Mouse (Mus musculus) erythroblast, adult 5-6 weeks (primary cell): ENCODE results near the gene Olfr765. TPM values are rescaled to one million over a fixed set of nuclear protein-coding genes. Genes with fewer than 3 reads are reported as not detected.
"Not testable (repeated sequence)": the region's sequence is repeated elsewhere in the genome, so short reads cannot be mapped to it uniquely, and the experiment has no call there.

Experiments
- ATAC-seq: replicated peaks from 2 replicates; pipeline ENCODE4 v1.8.0; 2016; ENCODE audit warnings: moderate number of reproducible peaks, mild to moderate bottlenecking, moderate TSS enrichment, inconsistent platforms; ENCODE audit not compliant: poor library complexity, low FRiP score, severe bottlenecking
- total RNA-seq, 2 experiments: library from RNA; stranded (forward) in 1 of 2; stranded (reverse) in 1 of 2; fragments of 150-400 nt in 1 of 2; fragments of 200-764, 138-1000 nt in 1 of 2; gene quantifications; 2 replicates each; pipeline versions ENCODE4 v1.2.3 to v1.2.4; 2015 to 2017; ENCODE audit warnings: low replicate concordance in 2 of 2

Gene Olfr765
- total RNA-seq (2015; ENCODE audit: low replicate concordance) (not detected in 2 replicates), total RNA-seq (2017; ENCODE audit: low replicate concordance) (not detected in 2 replicates)

DNA sequence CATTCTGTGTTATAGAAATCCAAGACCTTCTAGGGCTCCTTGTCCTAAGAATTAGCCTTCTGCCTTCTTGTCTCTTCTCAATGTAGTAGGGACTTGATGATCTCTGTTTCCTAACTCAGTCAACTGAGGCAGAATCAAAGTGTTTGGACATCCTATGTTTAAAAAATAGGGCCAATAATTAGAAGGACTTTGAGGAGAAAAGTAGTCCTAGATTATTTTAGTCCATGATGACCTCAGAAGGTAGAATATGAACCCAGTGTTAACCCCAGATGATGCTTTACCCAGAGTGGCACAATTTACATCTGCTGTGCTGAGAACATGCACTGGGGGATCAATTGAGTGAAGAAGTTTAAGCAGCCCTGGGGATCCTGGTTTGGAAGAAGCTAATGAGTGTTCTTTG is at the start of gene Olfr765:
TSS of gene Olfr765 (minus strand) at position 101 of the 400 bp plus-strand sequence.
- not testable (repeated sequence) for ATAC-seq

DNA sequence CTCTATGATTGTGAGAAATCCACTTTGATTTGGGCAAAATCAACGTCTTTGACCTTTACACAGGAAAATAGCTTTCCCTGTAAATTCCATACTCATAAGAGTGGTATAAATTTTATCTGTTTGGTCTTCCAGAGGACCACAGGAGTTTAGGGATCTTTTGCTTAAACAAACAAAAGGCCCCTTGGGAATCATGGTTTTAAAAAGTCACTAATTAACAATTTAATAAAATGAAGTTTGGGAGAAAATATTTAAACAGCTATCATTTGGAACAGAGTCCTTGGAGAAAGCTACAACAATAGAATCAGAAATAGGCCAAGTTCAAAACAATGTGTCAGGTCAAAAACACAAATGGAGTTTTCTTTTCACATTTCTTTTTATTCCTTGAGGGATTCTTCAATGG is 49.5 kb upstream of the Olfr765 start, which contains the start of gene Olfr768:
TSS of gene Olfr768 (minus strand) at position 101 of the 400 bp plus-strand sequence.
- no peak for ATAC-seq

DNA sequence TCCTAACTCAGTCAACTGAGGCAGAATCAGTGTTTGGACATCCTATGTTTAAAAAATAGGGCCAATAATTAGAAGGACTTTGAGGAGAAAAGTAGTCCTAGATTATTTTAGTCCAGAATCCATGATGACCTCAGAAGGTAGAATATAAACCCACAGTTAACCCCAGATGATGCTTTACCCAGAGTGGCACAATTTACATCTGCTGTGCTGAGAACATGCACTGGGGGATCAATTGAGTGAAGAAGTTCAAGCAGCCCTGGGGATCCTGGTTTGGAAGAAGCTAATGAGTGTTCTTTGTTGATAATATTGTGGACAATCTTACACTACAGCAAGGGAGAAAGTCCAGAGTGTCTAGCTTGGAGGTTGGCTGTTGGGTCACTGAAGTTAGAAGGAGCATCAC is 33.0 kb upstream of the Olfr765 start, which contains the start of gene Olfr767:
TSS of gene Olfr767 (minus strand) at position 101 of the 400 bp plus-strand sequence.
- not testable (repeated sequence) for ATAC-seq

DNA sequence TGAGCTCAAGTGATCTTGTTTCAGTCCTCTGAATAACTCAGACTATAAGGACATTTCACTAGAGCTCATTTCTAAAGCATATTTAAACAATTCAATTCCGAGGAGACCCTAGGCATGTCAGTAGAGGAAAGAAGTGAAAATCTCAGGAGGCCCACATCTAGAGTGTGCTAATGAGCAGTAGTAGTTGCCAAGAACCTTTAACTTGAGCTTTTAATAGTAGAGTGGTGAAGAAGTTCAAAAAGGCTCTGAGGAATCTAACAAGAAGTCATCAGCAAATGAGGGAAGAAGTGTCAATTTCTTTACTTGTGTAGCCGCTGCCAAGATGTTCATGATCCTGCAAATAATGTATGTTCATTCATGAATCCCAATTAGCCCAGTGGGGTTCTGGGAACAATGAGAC is 19.1 kb upstream of the Olfr765 start, which contains the start of gene Olfr766-ps1:
TSS of gene Olfr766-ps1 (minus strand) at position 101 of the 400 bp plus-strand sequence.
- ATAC-seq = no peak

DNA sequence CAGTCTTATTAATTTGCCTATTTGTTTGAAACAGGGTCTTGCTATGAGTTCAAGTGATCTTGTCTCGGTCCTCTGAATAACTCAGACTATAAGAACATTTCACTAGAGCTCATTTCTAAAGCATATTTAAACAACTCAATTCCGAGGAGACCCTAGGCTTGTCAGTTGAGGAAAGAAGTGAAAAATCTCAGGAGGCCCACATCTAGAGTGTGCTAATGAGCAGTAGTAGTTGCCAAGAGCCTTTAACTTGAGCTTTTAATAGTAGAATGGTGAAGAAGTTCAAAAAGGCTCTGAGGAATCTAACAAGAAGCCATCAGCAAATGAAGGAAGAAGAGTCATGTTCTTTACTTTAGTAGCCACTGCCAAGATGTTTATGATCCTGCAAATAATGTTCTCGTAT is 10.0 kb downstream of the Olfr765 start, which contains the start of gene Olfr764-ps1:
TSS of gene Olfr764-ps1 (minus strand) at position 101 of the 400 bp plus-strand sequence.
- no peak for ATAC-seq

DNA sequence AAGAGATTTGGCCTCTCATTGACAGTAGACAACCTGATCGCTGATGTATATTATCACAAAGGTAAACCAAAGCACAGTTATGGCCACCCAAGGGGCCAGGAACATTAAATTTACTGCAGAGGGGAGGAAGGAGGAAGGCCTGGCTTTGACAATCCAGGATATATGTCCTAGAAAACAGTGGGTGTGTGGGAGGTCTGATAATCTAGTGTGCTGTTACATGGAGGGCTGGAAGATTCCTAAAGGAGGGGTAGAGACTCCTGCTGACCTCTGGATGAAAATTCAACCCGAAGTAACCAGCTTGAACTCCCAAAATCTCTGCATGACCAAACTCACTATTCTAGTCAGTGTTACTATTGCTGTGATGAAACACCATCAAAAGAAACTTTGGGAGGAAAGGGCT is 21.5 kb downstream of the Olfr765 start:
- no peak for ATAC-seq

DNA sequence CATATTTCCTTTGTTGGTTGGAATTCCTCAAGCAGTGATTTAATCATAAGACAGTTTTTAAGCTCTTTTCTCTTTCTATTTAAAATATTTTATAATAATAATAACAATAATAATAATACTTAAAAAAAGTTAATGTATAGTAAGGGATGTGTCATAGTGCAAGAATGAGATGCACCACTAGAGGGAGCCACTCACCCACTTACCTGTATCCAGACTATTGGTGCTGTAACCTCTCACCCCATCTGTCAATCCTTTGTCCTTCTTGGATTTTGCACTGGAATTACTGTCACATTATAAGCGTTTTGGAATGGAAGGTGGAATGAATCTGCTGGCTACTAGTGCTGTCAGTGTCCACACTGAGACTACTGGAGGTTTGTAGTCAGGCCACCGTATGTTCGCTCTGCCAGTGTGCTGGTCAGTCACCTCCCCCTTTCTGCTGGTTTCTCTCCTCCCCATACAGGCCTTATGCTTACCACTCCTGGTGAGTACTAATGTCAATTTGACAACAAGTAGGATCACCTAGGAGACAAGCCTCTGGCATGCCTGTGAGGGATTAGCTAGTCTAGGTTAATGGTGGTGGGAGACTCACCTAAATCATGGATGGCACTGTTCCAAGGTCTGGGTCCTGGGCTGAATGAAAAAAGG is 23.7 kb downstream of the Olfr765 start:
- ATAC-seq = peak; percentile 60

DNA sequence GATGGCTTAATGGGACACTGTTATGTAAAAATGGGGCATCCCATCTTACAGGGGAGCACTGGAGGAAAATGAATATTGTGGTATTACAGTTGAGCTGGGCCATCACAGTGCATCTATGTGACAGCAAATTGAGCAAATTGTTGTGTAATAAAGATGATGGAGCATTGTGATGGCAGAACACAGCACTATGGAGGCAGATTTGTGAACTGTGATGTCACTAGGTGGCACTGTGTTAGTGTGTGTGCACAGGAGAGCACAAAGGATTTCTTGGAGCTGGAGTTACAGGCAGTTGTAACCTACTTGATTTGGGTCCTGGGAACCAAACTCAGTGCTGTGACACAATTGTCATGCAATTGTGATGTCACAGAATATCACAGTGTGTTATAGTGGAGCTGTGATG is 26.5 kb downstream of the Olfr765 start:
- no peak for ATAC-seq

DNA sequence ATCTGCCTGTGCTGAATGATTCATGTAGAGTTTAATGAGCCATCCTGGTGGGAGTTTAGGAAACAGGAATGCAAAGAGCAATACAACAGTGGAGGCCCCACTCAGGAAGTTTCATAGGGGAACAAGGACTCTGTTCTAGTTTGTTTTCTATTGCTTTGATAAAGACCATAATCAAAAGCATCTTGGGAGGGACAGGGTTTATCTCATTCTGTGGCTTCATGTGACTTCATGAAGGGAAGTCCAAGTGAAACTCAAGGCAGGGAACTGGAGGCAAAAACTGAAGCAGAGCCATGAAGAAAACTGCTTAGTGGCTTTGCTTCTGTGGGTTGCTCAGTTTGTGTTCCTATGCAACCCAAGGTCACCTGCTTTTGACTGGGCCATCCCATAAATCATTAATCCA is 35.3 kb downstream of the Olfr765 start:
- no peak for ATAC-seq

DNA sequence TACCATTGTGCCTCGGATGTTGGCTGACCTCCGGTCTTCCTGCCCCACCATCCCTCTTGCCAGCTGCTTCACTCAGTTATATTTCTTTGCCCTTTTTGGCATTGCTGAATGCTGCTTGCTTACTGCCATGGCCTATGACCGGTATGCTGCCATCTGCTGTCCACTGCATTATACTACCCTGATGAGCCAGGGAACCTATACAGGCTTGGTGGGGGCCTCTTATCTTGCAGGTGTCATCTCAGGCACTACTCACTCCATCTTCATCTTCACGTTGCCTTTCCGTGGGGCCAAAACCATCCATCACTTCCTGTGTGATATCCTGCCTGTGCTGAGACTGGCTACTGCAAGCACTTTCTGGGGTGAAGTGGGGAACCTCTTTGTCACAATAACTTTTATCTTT is 38.3 kb downstream of the Olfr765 start:
- ATAC-seq = 0 out of 2 replicates have a peak, but pooled peaks have one; percentile 49

DNA sequence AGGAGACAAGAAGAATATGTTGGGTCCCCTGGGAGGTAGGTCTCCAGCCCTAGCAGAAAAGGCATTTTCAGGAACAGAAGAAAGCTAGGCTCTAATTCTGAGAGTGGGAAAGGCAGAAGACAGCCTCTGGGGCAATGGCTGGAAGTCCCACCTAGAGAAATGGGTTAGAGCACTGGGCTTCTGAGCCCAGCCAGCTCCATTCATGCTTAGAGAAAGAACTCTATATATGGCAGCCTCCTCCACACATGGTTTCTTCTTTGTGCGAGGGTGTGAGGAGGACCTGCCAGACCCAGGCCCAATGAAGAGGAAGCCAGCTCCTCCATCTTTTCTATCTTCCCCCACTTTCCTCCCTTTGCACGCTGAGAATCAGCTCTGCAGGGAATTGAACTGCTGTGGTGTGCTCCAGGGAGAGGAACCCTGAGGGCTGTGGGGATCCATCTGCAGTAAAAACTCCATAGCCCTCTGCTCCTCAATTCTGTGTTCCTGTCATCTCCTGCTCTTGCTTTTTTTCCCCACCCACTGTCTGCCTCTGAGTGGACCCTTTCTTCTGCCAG is 39.4 kb downstream of the Olfr765 start, which contains the start of gene Olfr763:
TSS of gene Olfr763 (plus strand) at position 504 of the 554 bp plus-strand sequence.
- ATAC-seq = no peak

DNA sequence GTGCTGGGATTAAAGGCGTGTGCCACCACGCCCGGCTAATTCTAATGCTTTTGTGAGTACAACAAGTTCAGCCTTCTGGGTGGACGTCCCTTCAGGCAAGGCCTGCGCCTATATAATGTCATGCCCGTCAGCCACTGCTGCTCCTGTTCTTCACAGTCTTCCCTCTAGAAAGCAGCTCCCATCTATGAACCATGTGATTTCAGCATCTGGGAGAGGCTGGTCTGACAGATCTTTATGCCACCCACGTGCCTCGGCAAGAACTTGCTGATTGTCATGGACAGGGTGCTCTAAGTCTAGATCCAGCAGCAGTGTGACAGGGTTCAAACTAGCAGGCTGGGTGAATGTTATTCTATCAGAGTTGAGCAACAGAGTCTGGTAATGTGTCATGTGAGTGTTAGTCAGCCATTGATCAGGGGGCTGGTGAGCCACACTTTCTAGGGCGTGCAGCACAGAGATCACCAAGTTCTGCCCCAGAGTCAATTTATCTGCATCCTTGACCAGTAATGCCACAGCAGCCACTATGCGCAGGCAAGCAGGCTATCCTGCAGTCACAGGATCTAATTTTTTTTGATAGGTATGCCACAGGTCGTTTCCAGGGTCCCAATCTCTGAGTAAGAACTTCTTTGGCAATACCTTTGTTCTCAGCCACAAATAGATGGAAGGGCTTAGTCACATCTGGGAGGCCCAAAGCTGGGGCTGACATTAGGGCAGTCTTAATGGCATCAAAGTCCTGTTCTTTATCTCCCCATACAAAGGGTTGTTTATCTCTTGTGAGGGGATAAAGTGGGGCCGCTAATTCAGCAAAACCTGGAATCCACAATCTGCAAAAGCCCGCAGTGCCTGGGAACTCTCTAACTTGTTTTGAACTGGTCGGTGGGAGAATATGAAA is 45.5 kb downstream of the Olfr765 start:
- no peak for ATAC-seq

DNA sequence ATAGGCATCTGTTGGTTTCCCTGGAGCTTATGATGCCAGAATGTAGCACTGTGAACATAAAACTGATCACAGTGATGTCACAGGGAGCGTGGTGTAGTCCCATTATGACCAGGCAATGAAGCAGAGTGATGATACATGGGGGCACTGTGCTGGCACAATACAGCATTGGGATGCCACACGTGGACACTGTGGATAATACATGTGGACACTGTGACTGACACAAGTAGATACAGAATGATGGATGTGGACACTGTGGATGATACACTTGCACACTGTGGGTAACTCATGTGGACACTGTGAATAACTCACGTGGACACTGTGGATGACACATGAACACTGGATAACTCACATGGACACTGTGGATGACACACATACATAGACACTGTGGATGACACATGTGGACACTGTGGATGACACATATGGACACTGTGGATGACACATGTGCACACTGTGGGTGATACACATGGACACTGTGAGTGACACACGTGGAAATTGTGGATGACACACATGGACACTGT is 53.2 kb downstream of the Olfr765 start:
- no peak for ATAC-seq

DNA sequence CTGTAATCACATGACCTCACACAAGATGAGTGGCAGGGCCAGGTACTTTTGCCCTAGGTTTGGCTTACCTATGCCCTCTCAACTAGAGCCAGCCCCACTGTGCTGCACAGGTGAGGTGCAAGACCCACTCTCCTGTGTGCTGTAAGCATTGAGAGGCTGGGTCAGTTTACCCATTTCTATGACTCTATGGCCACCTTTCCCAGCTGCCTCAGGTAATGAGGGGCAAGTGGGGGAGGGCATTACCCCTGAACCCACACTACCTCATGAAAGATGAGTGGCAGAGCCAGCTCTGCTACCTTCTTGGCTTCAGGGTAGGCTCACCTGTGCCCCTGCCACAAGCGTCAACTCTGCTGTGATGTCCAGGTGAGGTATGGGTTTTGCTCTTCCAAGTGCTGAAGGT is 54.0 kb downstream of the Olfr765 start:
- no peak for ATAC-seq

Other genes starting within 250 kb of the Olfr765 start
- gene Dnajc14, start 245.9 kb downstream of the Olfr765 start, total RNA-seq (2015; ENCODE audit: low replicate concordance) = 16.5 and 17.6 TPM in 2 replicates
- gene Dnajc14, start 245.9 kb downstream of the Olfr765 start, total RNA-seq (2017; ENCODE audit: low replicate concordance) = 9.5 and 9.6 TPM in 2 replicates
- gene Tmem198b, start 245.6 kb downstream of the Olfr765 start, total RNA-seq (2015; ENCODE audit: low replicate concordance) = 0.19 and 1.7 TPM in 2 replicates
- gene Tmem198b, start 245.6 kb downstream of the Olfr765 start, total RNA-seq (2017; ENCODE audit: low replicate concordance) = 0.42 and 3.7 TPM in 2 replicates
- gene Sarnp, start 232.7 kb downstream of the Olfr765 start, total RNA-seq (2015; ENCODE audit: low replicate concordance) = 74.4 and 106 TPM in 2 replicates
- gene Sarnp, start 232.7 kb downstream of the Olfr765 start, total RNA-seq (2017; ENCODE audit: low replicate concordance) = 93.5 and 113 TPM in 2 replicates
- gene Ormdl2, start 228.4 kb downstream of the Olfr765 start, total RNA-seq (2015; ENCODE audit: low replicate concordance) = 5.4 and 18.8 TPM in 2 replicates
- 13.0 and 28.2 TPM in 2 replicates for gene Ormdl2, start 228.4 kb downstream of the Olfr765 start, total RNA-seq (2017; ENCODE audit: low replicate concordance)
- gene Gdf11, start 158.3 kb downstream of the Olfr765 start, total RNA-seq (2015; ENCODE audit: low replicate concordance) = not detected in 2 replicates
- not detected in 2 replicates for gene Gdf11, start 158.3 kb downstream of the Olfr765 start, total RNA-seq (2017; ENCODE audit: low replicate concordance)
- gene Cd63, start 149.0 kb downstream of the Olfr765 start, total RNA-seq (2015; ENCODE audit: low replicate concordance) = 90.9 and 115 TPM in 2 replicates
- 27.2 and 35.5 TPM in 2 replicates for gene Cd63, start 149.0 kb downstream of the Olfr765 start, total RNA-seq (2017; ENCODE audit: low replicate concordance)
- 5.0 TPM in 1 of 2 replicates, not detected in the other for gene Rdh5, start 127.1 kb downstream of the Olfr765 start, total RNA-seq (2015; ENCODE audit: low replicate concordance)
- gene Rdh5, start 127.1 kb downstream of the Olfr765 start, total RNA-seq (2017; ENCODE audit: low replicate concordance) = 1.1 TPM in 1 of 2 replicates, not detected in the other
- gene Bloc1s1, start 126.0 kb downstream of the Olfr765 start, total RNA-seq (2015; ENCODE audit: low replicate concordance) = 25.4 and 37.0 TPM in 2 replicates
- 22.7 and 24.7 TPM in 2 replicates for gene Bloc1s1, start 126.0 kb downstream of the Olfr765 start, total RNA-seq (2017; ENCODE audit: low replicate concordance)
- gene Itga7, start 116.2 kb downstream of the Olfr765 start, total RNA-seq (2015; ENCODE audit: low replicate concordance) = not detected in 2 replicates
- not detected in 2 replicates for gene Itga7, start 116.2 kb downstream of the Olfr765 start, total RNA-seq (2017; ENCODE audit: low replicate concordance)
- gene Mettl7b, start 89.0 kb downstream of the Olfr765 start, total RNA-seq (2015; ENCODE audit: low replicate concordance) = not detected in 2 replicates
- not detected in 2 replicates for gene Mettl7b, start 89.0 kb downstream of the Olfr765 start, total RNA-seq (2017; ENCODE audit: low replicate concordance)
- not detected in 2 replicates for gene Olfr9, start 60.6 kb downstream of the Olfr765 start, total RNA-seq (2015; ENCODE audit: low replicate concordance)
- not detected in 2 replicates for gene Olfr9, start 60.6 kb downstream of the Olfr765 start, total RNA-seq (2017; ENCODE audit: low replicate concordance)
- not detected in 2 replicates for gene Olfr763, start 39.2 kb downstream of the Olfr765 start, total RNA-seq (2015; ENCODE audit: low replicate concordance)
- not detected in 2 replicates for gene Olfr763, start 39.2 kb downstream of the Olfr765 start, total RNA-seq (2017; ENCODE audit: low replicate concordance)
- gene Olfr764-ps1, start 10.1 kb downstream of the Olfr765 start, total RNA-seq (2015; ENCODE audit: low replicate concordance) = not detected in 2 replicates
- not detected in 2 replicates for gene Olfr764-ps1, start 10.1 kb downstream of the Olfr765 start, total RNA-seq (2017; ENCODE audit: low replicate concordance)
- not detected in 2 replicates for gene Olfr766-ps1, start 19.0 kb upstream of the Olfr765 start, total RNA-seq (2015; ENCODE audit: low replicate concordance)
- not detected in 2 replicates for gene Olfr766-ps1, start 19.0 kb upstream of the Olfr765 start, total RNA-seq (2017; ENCODE audit: low replicate concordance)
- gene Olfr767, start 32.9 kb upstream of the Olfr765 start, total RNA-seq (2015; ENCODE audit: low replicate concordance) = not detected in 2 replicates
- not detected in 2 replicates for gene Olfr767, start 32.9 kb upstream of the Olfr765 start, total RNA-seq (2017; ENCODE audit: low replicate concordance)
- gene Olfr768, start 49.4 kb upstream of the Olfr765 start, total RNA-seq (2015; ENCODE audit: low replicate concordance) = not detected in 2 replicates
- gene Olfr768, start 49.4 kb upstream of the Olfr765 start, total RNA-seq (2017; ENCODE audit: low replicate concordance) = not detected in 2 replicates
- not detected in 2 replicates for gene Olfr769, start 67.9 kb upstream of the Olfr765 start, total RNA-seq (2015; ENCODE audit: low replicate concordance)
- not detected in 2 replicates for gene Olfr769, start 67.9 kb upstream of the Olfr765 start, total RNA-seq (2017; ENCODE audit: low replicate concordance)
- not detected in 2 replicates for gene Olfr770, start 89.0 kb upstream of the Olfr765 start, total RNA-seq (2015; ENCODE audit: low replicate concordance)
- gene Olfr770, start 89.0 kb upstream of the Olfr765 start, total RNA-seq (2017; ENCODE audit: low replicate concordance) = not detected in 2 replicates
- gene Olfr771, start 114.8 kb upstream of the Olfr765 start, total RNA-seq (2015; ENCODE audit: low replicate concordance) = not detected in 2 replicates
- not detected in 2 replicates for gene Olfr771, start 114.8 kb upstream of the Olfr765 start, total RNA-seq (2017; ENCODE audit: low replicate concordance)
- not detected in 2 replicates for gene Olfr772, start 127.9 kb upstream of the Olfr765 start, total RNA-seq (2015; ENCODE audit: low replicate concordance)
- gene Olfr772, start 127.9 kb upstream of the Olfr765 start, total RNA-seq (2017; ENCODE audit: low replicate concordance) = not detected in 2 replicates
- not detected in 2 replicates for gene Olfr773, start 137.4 kb upstream of the Olfr765 start, total RNA-seq (2015; ENCODE audit: low replicate concordance)
- gene Olfr773, start 137.4 kb upstream of the Olfr765 start, total RNA-seq (2017; ENCODE audit: low replicate concordance) = not detected in 2 replicates
- not detected in 2 replicates for gene Olfr774, start 186.2 kb upstream of the Olfr765 start, total RNA-seq (2015; ENCODE audit: low replicate concordance)
- not detected in 2 replicates for gene Olfr774, start 186.2 kb upstream of the Olfr765 start, total RNA-seq (2017; ENCODE audit: low replicate concordance)
- not detected in 2 replicates for gene Olfr775, start 198.4 kb upstream of the Olfr765 start, total RNA-seq (2015; ENCODE audit: low replicate concordance)
- not detected in 2 replicates for gene Olfr775, start 198.4 kb upstream of the Olfr765 start, total RNA-seq (2017; ENCODE audit: low replicate concordance)
- not detected in 2 replicates for gene Olfr776, start 209.1 kb upstream of the Olfr765 start, total RNA-seq (2015; ENCODE audit: low replicate concordance)
- not detected in 2 replicates for gene Olfr776, start 209.1 kb upstream of the Olfr765 start, total RNA-seq (2017; ENCODE audit: low replicate concordance)
- gene Olfr777, start 221.5 kb upstream of the Olfr765 start, total RNA-seq (2015; ENCODE audit: low replicate concordance) = not detected in 2 replicates
- gene Olfr777, start 221.5 kb upstream of the Olfr765 start, total RNA-seq (2017; ENCODE audit: low replicate concordance) = 0.14 TPM in 1 of 2 replicates, not detected in the other